Mouse (Mus musculus) erythroblast, adult 5-6 weeks (primary cell): Measurements from ENCODE around the gene Fbxl3. TPM values are rescaled to one million over a fixed set of nuclear protein-coding genes. Genes with fewer than 3 reads are reported as not detected.

Experiments used
- ATAC-seq: replicated peaks from 2 replicates; pipeline ENCODE4 v1.8.0; 2016; ENCODE audit warnings: moderate number of reproducible peaks, mild to moderate bottlenecking, moderate TSS enrichment, inconsistent platforms; ENCODE audit not compliant: poor library complexity, low FRiP score, severe bottlenecking
- total RNA-seq, 2 experiments: library from RNA; stranded (forward) in 1 of 2; stranded (reverse) in 1 of 2; fragments of 150-400 nt in 1 of 2; fragments of 200-764, 138-1000 nt in 1 of 2; gene quantifications; 2 replicates each; pipeline versions ENCODE4 v1.2.3 to v1.2.4; 2015 to 2017; ENCODE audit warnings: low replicate concordance in 2 of 2

Gene Fbxl3
- total RNA-seq, 2 experiments from 2014 or later = 79.2 to 239 TPM

DNA sequence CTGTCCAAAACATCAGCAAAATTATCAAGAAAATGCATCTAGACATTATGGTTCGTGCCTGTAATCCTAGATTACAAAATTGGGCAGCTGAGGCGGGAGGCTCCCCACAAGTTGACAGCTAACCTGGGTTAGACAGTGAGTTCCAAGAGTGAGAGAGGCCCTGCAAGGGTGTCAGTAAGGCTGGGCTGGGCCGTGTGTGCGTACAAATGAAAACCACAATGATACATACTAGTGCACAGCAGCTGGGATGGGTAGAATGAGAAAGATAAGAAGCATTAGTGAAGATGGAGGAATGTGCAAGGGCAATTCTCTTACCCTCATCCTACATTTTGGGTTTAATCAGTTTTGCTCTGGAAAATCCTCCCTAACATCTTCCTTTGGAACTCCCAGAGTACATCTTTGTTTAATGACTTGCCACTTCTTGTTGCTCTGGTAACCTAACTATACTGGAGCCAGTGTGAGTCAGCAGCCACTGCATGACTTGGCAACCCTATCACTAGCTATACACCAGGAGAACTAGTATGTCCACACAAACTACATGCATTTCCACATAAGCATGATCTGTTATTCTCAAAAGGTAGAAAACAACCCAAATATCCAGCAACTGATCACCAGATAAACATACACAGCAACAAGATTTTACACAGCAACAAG, 12.6 kb downstream of the Fbxl3 start:
- ATAC-seq = peak; percentile 94

- ATAC-seq = 0 out of 2 replicates have a peak, but pooled peaks have one; percentile 27
These were observed 13.4 kb downstream of the Fbxl3 start for GRCm38 (mm10) chr14:103085840-103086533.

- ATAC-seq = no peak
These were observed 20.0 kb downstream of the Fbxl3 start for GRCm38 (mm10) chr14:103079209-103079977.

DNA sequence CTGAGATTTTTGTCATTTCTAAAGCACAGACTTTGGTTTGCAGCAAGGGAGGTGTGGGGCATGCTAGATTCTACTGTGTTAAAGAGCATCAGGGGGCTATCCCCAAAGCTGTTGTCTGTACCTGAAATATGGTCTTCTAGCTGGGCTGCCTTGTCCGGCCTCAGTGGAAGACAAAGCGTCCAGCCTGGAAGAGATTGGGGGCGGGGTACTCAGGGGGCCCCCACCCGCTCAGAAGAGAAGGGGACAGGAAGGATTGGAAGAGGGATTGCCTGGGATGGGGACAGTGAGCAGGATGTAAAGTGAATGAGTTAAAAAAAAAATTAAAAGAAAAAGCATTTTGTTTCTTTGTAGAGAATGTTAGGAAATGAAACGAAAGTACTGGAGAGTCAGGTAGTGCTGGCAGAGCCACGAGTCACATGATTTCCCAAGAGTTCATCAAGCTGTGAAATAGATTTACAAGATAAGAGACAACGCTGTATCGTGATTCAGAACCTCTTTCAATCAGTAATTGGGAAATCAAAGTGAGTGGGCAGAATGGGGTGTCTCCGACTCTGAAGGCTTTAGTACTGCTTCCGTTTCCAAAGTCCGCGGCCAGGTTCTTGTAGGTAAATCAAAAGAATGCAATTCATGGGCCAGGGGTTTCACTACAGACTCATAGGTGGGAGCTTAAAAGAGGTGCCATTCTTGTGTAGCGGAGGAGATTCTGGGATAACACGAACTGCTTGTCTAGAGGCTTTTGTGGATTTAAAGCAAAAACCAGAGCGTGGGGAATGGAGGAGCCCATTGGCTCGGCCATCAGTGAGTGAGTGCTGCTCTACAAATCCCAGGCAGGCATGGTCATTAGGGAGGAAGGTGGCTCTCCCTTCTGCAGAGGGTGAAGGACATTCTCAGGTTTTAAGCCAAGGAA, 21.1 kb downstream of the Fbxl3 start:
- ATAC-seq = no peak

DNA sequence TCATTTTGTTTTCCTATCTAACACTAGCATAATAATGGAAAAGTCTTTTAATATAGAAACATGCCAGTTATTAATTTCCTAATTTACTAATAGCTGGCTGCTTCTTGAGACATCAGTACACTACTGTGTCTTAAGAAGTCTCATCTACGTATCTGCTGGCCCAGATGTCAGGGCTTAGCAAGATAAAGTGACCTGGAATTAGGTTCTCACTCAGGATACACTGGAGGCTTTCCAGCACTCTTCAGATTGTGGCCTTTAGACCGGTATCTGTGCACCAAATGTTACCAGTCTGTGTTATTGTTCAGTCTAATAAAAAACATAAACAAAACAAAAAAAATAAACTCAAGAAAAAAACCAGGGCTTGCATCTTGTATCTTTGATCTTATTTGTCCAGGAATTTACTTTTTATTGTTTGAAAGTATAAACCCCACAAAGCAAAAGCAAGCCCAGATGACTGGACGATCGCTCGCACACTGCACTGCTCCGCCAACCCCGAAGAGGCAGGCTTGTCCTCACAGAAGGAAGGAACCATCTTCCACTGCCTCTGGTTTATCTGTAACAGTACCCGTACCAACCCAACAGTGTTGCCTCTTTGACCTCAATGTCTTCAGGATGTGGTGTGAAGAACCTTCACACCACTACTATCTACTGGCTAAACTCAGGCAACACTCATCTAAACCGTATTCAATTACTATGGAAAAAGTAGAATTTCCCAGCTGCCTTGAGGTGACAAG, 21.9 kb downstream of the Fbxl3 start:
- ATAC-seq = no peak

DNA sequence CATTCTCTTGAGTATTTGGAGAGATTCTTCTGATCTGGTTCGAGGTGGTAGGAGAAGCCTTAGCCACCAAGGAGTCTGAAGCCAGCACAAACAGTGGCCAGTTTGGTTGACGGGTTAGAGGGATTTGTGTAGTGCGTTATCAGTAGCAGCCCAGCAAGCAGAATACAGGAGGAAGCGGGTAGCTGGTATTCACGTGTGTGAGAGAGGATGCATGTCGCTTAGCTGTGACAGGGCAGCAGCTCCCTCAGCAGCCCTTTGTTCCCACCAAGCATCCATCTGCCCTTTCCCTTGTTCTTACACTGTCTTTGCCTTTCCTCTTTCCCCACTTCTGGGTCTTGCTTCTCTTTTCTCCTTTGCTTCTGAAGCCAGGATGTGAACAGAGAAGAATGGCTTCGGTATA, 24.2 kb downstream of the Fbxl3 start:
- no peak for ATAC-seq

- ATAC-seq = no peak
These were observed 25.5 kb downstream of the Fbxl3 start for GRCm38 (mm10) chr14:103073825-103074224.

DNA sequence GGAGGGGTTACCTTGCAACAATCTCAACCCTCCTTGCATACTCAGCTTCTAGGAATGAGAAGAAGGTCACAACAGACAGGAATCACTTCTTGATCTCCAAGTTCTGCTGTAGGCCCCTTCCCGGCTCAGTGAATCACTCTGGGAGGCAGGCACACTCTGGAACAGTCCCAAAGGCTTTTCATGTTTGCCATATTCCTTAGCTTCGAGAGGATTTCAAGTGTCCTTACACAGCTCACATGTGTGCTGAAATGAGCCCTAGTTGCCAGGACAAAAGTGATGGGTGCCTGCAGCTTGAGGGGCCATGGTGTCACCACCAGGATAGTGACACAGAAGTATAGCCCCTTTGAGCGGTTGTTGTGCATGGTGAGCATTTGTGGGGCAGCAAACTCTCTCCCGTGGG, 26.6 kb downstream of the Fbxl3 start:
- ATAC-seq = no peak

GRCm38 (mm10) chr14:103071471-103071870, 27.9 kb downstream of the Fbxl3 start:
- no peak for ATAC-seq

- ATAC-seq = peak; percentile 12; the same call in 1 of the 2 replicates
These were observed 28.6 kb downstream of the Fbxl3 start for GRCm38 (mm10) chr14:103070790-103071189.

- peak; percentile 91 for ATAC-seq
These were observed 29.3 kb downstream of the Fbxl3 start, which contains the start of gene Cln5 for GRCm38 (mm10) chr14:103069864-103070611. Cln5 (plus strand) TSS chr14:103070216.

GRCm38 (mm10) chr14:103069465-103069863, 29.9 kb downstream of the Fbxl3 start:
- ATAC-seq = peak; percentile 26

DNA sequence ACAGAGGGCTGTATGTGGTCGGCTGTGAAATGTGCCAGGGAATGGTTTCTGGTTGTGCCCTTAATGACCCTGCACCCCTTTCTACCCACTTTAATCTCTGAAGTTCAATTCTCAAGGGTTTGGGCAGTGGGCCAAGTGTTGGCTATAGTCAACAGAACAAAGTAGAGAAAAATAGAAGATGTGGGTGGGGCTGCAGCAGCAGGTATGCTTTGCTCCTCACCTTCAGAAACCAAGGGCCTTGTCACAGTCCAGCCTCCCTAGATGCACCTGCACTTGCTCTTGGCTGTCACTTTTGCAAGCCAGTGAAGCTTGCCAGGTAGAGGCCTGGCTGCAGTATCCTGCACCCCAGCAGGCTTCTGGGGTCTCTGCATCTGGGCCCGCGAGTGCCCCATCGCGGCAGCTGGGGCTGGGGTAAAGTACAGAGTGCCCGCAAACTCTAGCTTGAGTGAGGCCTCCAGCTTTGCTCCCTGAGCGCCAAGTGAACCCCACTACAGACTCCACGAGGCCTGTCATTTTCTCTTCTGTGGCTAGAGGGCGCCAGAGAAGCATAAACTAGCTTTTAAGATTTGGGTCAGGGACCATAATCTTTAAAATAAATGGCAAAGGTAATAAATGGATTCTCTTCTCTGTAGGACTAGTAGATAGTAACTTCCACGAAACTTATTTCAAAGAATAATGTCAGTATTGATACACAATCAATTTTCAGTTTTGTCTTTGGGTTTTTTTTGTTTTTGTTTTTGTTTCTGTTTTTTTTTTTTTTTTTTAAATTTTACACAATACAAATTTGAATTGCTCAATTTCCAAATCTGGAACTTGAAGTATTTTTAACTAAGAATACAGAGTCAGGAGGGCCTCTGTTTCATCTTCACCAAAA, 33.8 kb downstream of the Fbxl3 start:
- peak; percentile 43; the same call in 1 of the 2 replicates for ATAC-seq

- no peak for ATAC-seq
These were observed 39.9 kb downstream of the Fbxl3 start for GRCm38 (mm10) chr14:103059495-103059894.

DNA sequence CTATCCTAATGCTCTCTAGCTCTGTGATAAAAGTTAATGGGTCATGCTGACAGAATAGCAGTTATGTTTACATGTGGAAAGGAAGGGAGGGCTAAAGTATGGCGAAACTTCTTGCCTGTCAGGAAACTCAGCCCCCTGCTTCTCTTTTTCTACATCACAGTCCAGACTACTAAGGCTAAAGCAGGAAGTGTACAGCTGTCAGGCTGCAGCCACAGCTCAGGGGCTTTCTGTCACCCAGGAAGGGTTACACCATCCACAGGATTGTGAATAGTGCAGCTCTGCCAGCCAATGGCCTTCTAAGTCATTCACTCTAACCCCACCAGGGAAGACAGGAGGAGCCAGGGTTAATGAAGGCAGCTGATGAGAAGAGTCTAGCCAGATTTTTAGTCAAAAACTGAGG, 40.4 kb downstream of the Fbxl3 start:
- ATAC-seq = 0 out of 2 replicates have a peak, but pooled peaks have one; percentile 46

GRCm38 (mm10) chr14:103056601-103057000, 42.8 kb downstream of the Fbxl3 start:
- ATAC-seq = no peak

DNA sequence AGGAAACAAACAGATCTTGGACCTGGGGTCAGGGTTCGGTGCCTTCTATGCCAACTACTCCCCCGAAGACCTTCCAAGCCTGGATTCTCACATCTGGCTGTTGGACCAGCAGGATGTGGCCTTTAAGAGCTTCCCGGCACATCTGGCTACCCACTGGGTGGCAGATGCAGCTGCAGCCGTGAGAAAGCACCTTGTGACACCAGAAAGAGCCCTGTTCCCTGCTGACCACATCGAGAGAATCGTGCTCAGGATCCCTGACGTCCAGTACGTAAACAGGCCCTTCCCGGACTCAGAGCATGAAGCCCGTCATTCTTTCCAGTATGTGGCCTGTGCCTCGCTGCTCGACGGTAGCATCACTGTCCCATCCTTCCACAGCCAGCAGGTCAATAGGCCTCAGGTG, 44.6 kb downstream of the Fbxl3 start:
- ATAC-seq = no peak
